Mouse (Mus musculus) midbrain, embryonic 14.5 days (tissue): ENCODE results near the gene Pigyl. TPM values are rescaled to one million over a fixed set of nuclear protein-coding genes. Genes with fewer than 3 reads are reported as not detected.

ENCODE experiments used
- microRNA-seq: library from miRNA; unstranded; fragments of <30 nt; microRNA quantifications from one replicate; pipeline ENCODE4, GENCODE M21; 2016
- polyA plus RNA-seq: library from polyadenylated mRNA; unstranded; fragments of >200 nt; fragmentation: Nextera tagmentation; extraction: Ambion mirVana; gene quantifications from 2 replicates; pipeline ENCODE4 v1.2.1, GENCODE M21; 2014

Pigyl gene
- polyA plus RNA-seq, 1 experiment from 2014 or later, result 94.1 TPM

Small RNAs within 50 kb of the gene (microRNA-seq; reads per million reads assigned to microRNA genes)
- gene Mir7084, result 1.0 reads per million

Other genes with a start within 250 kb of the Pigyl start
- gene Rab3d, start 238.7 kb upstream of the Pigyl start, polyA plus RNA-seq, result 9.8 and 10.2 TPM in 2 replicates
- gene Ccdc159, start 229.4 kb upstream of the Pigyl start, polyA plus RNA-seq, result 5.7 and 7.7 TPM in 2 replicates
- gene Tmem205, start 229.3 kb upstream of the Pigyl start, polyA plus RNA-seq, result 42.2 and 51.8 TPM in 2 replicates
- 91.3 and 92.2 TPM in 2 replicates for gene Plppr2, start 219.8 kb upstream of the Pigyl start, polyA plus RNA-seq
- gene Swsap1, start 201.1 kb upstream of the Pigyl start, polyA plus RNA-seq, result 21.5 and 22.8 TPM in 2 replicates
- 0.65 and 2.0 TPM in 2 replicates for gene Epor, start 193.3 kb upstream of the Pigyl start, polyA plus RNA-seq
- gene Rgl3, start 167.4 kb upstream of the Pigyl start, polyA plus RNA-seq, result 0.53 and 0.68 TPM in 2 replicates
- 4.5 and 4.6 TPM in 2 replicates for gene Ccdc151, start 154.2 kb upstream of the Pigyl start, polyA plus RNA-seq
- 70.6 and 73.2 TPM in 2 replicates for gene Prkcsh, start 154.0 kb upstream of the Pigyl start, polyA plus RNA-seq
- 137 and 162 TPM in 2 replicates for gene Elavl3, start 104.8 kb upstream of the Pigyl start, polyA plus RNA-seq
- gene Gm49318, start 85.6 kb upstream of the Pigyl start, polyA plus RNA-seq, result not detected in 2 replicates
- 14.7 and 18.1 TPM in 2 replicates for gene Zfp653, start 85.5 kb upstream of the Pigyl start, polyA plus RNA-seq
- gene Ecsit, start 71.4 kb upstream of the Pigyl start, polyA plus RNA-seq, result 45.6 and 48.5 TPM in 2 replicates
- 0.58 and 0.61 TPM in 2 replicates for gene Cnn1, start 57.6 kb upstream of the Pigyl start, polyA plus RNA-seq
- gene Elof1, start 39.7 kb upstream of the Pigyl start, polyA plus RNA-seq, result 182 and 196 TPM in 2 replicates
- 0.79 TPM in 1 of 2 replicates, not detected in the other for gene Acp5, start 21.1 kb upstream of the Pigyl start, polyA plus RNA-seq
- 0.07 and 0.55 TPM in 2 replicates for gene Zfp872, start 31.2 kb downstream of the Pigyl start, polyA plus RNA-seq
- 9.0 and 11.0 TPM in 2 replicates for gene Zfp809, start 68.9 kb downstream of the Pigyl start, polyA plus RNA-seq
- 13.8 and 14.0 TPM in 2 replicates for gene Zfp599, start 103.0 kb downstream of the Pigyl start, polyA plus RNA-seq
- 32.2 and 38.4 TPM in 2 replicates for gene Zfp810, start 150.8 kb downstream of the Pigyl start, polyA plus RNA-seq
- gene Anln, start 232.3 kb downstream of the Pigyl start, polyA plus RNA-seq, result 3.4 and 9.3 TPM in 2 replicates